Mouse (Mus musculus): ENCODE measurements around the gene Foxp2.

DNA sequence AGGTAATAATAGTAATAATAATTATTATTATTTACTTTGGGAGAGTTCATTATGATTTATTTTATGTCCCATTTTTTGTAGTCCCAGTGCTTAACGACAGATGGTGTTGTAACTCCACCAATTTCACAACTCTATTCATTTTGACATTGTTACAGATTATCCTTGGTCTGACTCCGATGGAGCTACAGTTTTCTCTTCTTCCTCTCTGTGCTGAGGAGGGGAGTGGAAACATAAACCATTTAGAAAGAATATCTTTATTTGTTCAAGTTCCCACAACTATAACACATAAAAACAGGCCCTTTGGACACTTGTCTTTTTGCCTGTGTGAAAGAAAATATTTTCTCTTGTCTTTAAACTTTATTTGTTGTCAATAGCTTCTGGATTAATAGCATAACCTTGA is 4.1 kb upstream of the Foxp2 start:
- TF ChIP-seq CTCF (IDR thresholded peaks at IDR 0.05; ENCODE audit: low read depth), result peak; percentile 50
- no peak for TF ChIP-seq EP300 (IDR thresholded peaks at IDR 0.05; ENCODE audit: low read depth)

Data from heart, postnatal 0 days (tissue).